Mouse (Mus musculus): ENCODE measurements around the gene Ambra1. TPM values are rescaled to one million over a fixed set of nuclear protein-coding genes. Genes with fewer than 3 reads are reported as not detected.

The Ambra1 gene
- total RNA-seq, 1 experiment from 2014 or later: 37.2 TPM

- no peak for DNase-seq
These were observed 209.5 kb downstream of the Ambra1 start for GRCm38 (mm10) chr2:91939303-91939935.

- no peak for DNase-seq
These were observed 212.4 kb downstream of the Ambra1 start for GRCm38 (mm10) chr2:91942356-91942755.

GRCm38 (mm10) chr2:91944170-91944950 is 214.4 kb downstream of the Ambra1 start:
- DNase-seq: peak; percentile 82

GRCm38 (mm10) chr2:91945483-91945882 is 215.5 kb downstream of the Ambra1 start, which contains the start of gene Gm9821:
TSS of gene Gm9821 (plus strand) at chr2:91945703.
- no peak for DNase-seq

- DNase-seq: peak; percentile 54
These were observed 216.9 kb downstream of the Ambra1 start for GRCm38 (mm10) chr2:91946836-91947235.

DNA sequence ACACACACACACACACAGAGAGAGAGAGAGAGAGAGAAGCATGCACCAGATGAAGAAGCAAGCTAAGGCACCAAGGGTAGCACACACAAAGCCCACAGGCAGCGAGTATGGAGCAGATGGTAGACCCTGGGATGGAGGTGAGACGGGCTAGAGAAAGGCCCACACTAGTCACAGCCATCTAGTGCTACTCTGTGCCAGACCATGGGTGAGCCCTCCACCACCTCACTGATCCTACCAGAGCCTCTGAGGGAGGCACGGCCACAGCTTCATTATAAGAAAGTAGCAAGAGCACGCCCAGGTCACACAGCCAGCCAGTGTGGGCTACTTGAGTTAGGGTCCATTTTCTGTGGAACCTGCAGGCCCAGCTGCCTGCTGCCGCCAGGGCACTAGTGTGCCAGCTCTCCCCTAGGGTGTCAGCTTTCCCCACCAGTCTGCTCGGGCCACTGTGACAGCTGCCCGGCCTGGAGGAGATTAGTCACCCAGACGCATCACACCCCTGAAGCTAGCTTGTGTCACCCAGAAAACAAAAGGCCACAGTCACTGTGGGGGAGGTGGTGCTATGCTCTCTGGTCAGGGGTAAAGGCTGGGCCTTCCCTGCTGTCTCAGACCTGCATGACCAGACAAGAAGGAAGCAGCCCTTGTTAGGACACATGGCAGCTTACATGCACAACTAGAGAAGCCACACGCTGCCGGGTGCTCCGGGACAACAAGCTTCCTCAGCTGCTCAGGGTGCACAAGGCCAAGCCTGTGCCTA is 217.6 kb downstream of the Ambra1 start:
- DNase-seq: peak; percentile 50

DNA sequence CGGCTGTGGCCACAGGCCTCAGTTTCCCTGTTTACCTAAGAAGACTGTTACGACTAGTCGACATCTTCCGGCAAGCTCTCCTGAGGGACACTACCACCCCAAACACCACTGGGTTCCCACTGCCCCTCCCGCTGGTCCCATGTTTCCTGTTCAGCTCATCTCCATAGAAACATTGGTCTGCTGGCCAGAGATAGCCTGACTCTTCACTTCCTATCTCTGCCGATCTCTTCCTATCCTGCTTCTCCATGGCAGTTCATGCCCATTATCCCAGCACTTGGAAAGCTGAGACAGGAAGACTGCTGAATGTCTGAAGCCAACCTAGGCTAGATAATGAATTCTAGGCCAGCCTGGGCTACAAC is 218.2 kb downstream of the Ambra1 start:
- no peak for DNase-seq

GRCm38 (mm10) chr2:91948792-91949241 is 218.9 kb downstream of the Ambra1 start:
- no peak for DNase-seq

DNA sequence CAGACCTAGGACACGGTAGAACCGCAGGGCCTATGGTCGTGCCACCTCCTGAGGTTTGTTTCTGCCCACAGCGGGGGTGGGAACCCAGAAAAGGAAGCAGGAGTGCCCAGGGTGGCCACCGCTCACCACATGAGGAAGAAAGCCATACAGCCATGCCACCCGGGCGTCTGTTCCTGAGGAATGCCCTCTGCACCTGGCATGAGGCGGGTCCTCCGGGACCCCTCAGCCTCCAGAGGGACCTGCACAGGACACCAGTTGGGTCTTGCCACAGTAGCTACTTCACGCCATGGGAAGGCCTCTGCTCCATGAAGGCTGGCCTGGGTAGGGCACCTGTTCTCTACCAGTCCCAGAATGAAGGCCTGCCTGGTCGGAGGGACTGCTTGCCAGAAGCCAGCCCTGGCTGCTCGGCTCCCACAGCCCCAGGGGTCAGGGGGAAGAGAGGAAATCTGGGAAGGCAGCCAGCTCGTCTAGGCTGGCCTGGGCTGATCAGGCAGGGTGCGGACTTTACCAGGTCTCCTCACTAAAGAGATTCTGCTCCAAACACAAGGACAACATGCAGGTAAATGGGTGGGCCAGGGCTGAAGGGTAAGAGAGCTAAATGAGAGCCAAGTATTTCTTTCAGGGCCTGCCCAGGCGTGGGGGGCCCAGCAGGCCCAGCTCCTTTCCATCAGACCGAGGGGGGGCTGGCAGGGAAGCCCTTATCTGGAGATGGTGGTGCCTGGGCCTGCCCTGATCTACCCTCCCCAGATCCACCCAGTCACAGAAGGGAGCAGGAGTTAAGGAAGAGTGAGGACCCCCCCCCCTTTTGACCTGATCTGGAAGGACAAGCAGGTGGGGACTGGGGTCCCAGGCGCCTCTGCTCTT is 219.7 kb downstream of the Ambra1 start:
- peak; percentile 54 for DNase-seq

- no peak for DNase-seq
These were observed 220.5 kb downstream of the Ambra1 start for GRCm38 (mm10) chr2:91950275-91951085.

DNA sequence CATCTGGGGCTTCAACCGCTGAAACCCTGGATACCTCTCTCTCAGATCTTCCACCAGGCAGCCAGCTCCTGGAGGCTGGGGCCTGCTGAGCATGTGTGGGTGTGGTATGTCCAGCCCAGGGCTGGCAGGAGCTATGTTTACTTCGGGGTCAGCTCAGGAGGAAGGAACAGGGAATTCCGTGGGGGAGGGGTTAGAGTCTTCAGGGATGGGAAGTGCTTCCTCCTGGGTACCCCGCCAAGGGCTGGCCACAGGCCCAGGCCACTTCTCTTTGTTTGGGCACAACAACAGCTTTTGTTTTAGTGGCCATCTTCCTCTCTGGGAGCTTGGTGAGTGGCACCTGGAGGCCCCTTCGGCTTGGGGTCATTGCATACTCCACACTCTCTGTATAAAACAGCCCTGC is 223.9 kb downstream of the Ambra1 start:
- peak; percentile 53 for DNase-seq

- no peak for DNase-seq
These were observed 225.2 kb downstream of the Ambra1 start for GRCm38 (mm10) chr2:91955121-91955591.

DNA sequence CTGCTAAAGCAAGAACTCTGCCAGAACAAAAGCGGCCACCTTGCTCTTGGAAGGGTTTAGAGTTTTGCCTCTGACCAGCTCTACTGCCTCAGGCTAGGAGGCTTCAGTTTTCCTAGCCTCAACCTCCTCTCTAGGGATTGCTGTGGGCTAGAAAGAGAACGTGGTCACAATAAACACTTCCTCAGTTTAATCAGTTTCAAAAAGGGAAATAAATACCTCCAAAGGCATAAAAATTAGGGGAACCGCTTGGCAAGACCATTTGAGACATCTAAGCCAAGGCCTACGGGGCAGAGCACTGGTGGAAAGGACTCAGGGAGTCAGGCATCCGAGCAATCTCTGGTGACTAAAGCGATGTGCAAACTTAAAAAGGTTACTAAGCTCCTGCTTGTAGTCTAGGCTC is 225.9 kb downstream of the Ambra1 start:
- no peak for DNase-seq

- DNase-seq: no peak
These were observed 227.2 kb downstream of the Ambra1 start for GRCm38 (mm10) chr2:91957096-91957495.

DNA sequence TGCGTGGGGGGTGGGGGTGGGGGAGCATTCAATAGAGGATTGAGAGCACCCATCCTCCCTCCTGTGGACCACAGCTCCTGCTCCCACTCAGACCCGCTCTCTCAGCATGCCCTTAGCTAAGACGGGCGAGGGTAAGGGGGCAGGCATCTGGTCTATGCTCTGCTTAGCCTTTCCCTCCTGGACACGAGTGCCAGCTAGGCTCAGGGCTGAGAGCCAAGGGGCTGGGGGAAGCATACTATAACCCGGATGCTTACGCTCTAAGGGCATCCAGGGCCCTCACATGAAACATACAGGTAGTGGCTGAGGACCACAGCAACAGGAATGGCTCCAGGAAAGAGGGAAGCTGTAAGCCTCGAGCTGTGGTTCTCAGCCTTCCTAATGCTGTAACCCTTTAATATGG is 228.1 kb downstream of the Ambra1 start:
- DNase-seq: no peak

DNA sequence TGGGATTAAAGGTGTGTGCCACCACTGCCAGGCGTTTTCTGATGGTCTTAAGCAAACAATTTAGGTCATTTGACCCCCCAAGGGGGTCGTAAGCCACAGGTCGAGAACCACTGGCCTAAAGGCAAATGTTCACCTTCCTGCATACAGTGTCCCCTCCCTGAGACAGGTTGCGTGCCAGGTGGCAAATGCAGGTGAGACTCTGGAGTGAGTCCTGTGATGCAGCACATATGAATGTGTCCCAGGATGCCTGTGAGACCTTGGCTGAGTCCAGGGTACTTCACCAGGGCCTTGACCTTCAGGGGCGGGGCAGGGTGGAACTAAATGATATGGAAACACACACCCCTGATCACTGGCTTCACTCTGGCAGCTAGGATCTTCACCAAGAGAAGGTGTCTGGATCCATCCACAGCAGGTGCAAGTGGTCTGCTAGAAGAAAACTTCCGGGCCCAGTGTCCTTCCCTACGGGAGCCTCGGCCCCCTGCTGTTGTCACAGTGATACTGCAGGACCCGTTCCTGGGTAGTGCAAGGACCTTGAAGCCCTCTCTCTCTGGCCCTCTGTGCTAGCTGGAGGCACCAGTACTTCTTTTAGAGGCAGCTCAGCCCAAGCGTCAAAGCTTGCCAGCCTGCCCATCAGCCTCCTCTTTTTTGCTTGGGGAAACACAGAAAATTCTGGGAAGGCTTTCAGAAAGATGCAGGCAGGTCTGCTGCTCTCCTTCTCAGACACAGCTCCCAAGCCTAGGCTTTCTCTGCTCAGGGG is 228.9 kb downstream of the Ambra1 start:
- peak; percentile 66 for DNase-seq

DNA sequence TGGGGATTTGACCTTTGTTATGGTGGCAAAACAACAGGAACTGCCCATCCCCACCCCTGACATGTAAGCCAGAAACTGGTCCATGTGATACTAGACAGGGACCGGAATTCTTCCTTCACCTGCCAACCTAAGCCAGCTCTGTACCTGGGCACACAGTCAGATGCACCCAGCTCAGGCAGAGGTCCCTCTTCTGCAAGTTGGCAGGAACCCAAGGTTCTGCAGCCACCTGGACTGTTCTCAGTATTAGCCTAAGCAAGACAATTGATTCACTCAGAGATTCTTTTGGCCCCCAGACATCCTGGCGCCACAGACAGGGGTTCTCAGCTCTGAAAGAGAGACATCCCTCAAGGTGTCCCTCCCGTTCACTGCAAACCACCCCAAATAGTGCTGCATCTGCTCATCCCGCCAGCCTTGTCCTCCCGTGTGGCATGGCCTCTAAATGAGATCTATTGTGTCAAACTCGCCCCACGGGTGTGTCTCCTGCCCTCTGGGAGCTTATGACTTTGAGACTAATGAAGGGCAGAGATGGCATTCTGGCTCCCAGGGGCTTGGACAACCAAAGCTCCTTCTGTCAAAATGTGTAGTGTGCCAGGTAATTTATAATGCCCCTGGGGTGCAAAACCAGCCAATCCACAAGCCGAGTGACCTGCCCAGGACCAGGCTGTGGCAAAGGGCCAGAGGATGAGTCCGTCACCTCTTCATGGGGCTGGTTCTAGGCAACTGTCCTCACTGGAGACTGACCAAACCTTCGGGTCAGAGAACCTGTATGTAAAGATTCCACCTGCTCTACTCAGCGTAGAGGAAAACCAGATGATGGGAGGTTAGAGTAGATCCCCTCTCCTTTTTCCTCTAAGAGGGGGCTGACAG is 229.8 kb downstream of the Ambra1 start:
- DNase-seq: no peak

GRCm38 (mm10) chr2:91960459-91960858 is 230.5 kb downstream of the Ambra1 start:
- no peak for DNase-seq
